15 mouse cellular contexts compared by ENCODE assay signal in genomic region chr17:44004401-44004800, GRCm38 (mm10).
A peak's percentile ranks its signal among the peaks of the same experiment; 100 is the strongest.
DNase-seq lines count a peak whose midpoint lies in the region.
"Had no signal": no experiment of that assay in that cellular context is flagged by ENCODE, and none has a peak within 500 bp of the region (broad histone marks: within the 10 kb centered on the region; RNA-seq: fewer than 3 reads in every experiment).

No protein-coding gene starts in this region.

- peak; percentile 74 for DNase-seq in heart, adult 11 months
- no peak for DNase-seq in heart, postnatal 4 days
- peak; percentile 59 for DNase-seq in NIH3T3 (ENCODE audit: low read depth)
- DNase-seq in thymus, postnatal 0 days (ENCODE audit: low spot score): no peak
- DNase-seq: adrenal gland, adult 2 months; adrenal gland, adult 8-10 months; adrenal gland, postnatal 10 days; adrenal gland, postnatal 14 days; adrenal gland, postnatal 25 days; adrenal gland, postnatal 36 days; B cell, adult 2 months; cerebellum, adult 11 months; cerebellum, adult 11-12 months; cerebellum, adult 18-20 months; cerebellum, adult 2 months had no signal

Comparison
In these comparisons a context has a peak if more than half of its experiments do, and no peak if none do; other contexts are left out.
1. DNase-seq: peak in heart, adult 11 months (single experiment) and NIH3T3 (single experiment); none in heart, postnatal 4 days (single experiment) and thymus, postnatal 0 days (single experiment).